Mouse (Mus musculus) c-Kit-positive CD71-positive TER-119-positive erythroid progenitor cells, embryonic 14.5 days (primary cell): Measurements from ENCODE around the gene Gm10188.

Source experiments
- DNase-seq: peaks from one replicate; pipeline ENCODE4 v3.0.0-alpha.2; 2013; ENCODE audit warnings: low spot score

Gm10188 gene

GRCm38 (mm10) chr1:132229667-132230066 lies at the start of gene Gm10188:
Gene Gm10188, minus strand, starts transcription at chr1:132229767.
- no peak for DNase-seq

DNA sequence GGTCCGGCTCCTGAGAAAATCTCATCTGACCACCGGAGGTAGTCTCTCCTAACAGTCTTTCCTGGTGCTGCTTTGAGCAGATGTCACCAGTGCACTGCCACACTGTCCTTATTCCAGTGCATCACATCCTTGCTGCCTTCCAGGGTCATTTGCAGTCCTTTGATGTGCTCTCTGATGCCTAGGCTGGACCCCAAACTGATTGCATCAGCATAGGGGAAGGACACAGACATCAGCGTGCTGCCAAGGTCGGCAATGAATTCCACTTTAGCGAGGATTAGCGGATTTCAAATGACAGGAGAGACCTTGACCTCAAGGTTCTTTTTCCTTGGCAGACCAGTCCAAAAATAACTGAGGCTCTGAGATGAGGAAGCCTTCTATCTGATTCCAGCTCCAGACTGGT lies 47.6 kb upstream of the Gm10188 start:
- DNase-seq = no peak

DNA sequence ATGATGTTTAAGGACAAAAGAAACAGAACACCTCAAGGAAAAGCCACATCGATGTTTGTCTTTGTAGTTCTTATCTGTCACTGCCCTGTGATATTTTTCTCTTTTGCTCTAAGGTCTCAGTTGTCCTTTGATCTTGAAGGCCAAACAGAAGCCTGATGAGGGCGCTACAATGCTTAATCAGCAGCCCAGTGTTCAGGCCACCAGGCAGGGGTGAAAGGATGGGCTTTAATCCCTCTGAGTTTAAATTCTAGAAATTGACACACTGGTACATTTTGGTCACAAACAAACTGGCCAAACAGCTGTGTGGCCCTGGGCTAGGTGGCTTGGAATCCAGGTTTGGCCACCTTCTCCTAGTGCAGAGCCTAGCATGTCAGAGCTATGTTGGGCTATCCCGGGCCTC lies 47.1 kb upstream of the Gm10188 start:
- no peak for DNase-seq

- no peak for DNase-seq
Measured at GRCm38 (mm10) chr1:132271237-132271636, 41.7 kb upstream of the Gm10188 start.

- no peak for DNase-seq
Measured at GRCm38 (mm10) chr1:132268418-132269060, 39.0 kb upstream of the Gm10188 start.

- no peak for DNase-seq
Measured at GRCm38 (mm10) chr1:132267959-132268358, 38.4 kb upstream of the Gm10188 start.

- no peak for DNase-seq
Measured at GRCm38 (mm10) chr1:132266791-132267557, 37.4 kb upstream of the Gm10188 start.

DNA sequence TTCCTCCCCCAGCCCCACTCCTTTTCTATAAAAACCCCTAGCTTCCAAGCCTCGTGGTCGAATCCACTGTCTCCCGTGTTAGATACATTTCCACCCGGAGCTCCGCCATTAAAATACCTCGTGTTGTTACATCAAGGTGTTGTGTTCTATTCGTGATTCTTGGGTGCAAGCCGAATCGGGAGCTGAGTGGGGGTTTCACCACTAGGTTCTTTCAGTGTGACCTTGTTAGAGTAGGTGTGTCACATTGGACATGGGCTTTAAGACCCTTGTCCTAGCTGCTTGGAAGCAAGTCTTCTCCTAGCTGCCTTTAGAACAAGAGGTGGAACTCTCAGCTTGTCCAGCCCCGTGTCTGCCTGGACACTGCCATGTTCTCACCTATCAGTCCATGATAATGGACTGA lies 36.4 kb upstream of the Gm10188 start:
- no peak for DNase-seq

- no peak for DNase-seq
Measured at GRCm38 (mm10) chr1:132265211-132265859, 35.8 kb upstream of the Gm10188 start.

DNA sequence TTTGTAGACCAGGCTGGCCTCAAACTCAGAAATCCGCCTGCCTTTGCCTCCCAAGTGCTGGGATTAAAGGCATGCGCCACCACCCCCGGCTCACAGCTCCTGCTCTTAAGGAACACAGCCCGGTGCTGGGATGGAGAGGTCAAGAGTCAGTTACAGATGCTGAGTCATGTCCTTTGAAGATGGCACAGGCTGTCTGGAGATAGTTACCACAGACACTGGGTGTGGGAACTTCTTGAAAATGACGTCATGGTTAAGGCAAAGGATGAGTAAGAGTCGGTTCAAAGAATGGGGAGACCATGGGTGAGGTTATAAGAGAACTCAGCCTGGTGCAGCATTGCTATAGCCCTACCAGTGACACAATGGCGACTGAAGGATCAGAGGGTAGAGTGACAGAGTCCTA lies 35.0 kb upstream of the Gm10188 start:
- DNase-seq = peak; percentile 73

GRCm38 (mm10) chr1:132263618-132264017 lies 34.1 kb upstream of the Gm10188 start:
- no peak for DNase-seq

GRCm38 (mm10) chr1:132261058-132261457 lies 31.5 kb upstream of the Gm10188 start:
- DNase-seq = peak; percentile 41

GRCm38 (mm10) chr1:132260331-132260730 lies 30.8 kb upstream of the Gm10188 start:
- DNase-seq = no peak

- DNase-seq = no peak
Measured at GRCm38 (mm10) chr1:132254467-132254866, 24.9 kb upstream of the Gm10188 start.

GRCm38 (mm10) chr1:132246641-132247040 lies 17.1 kb upstream of the Gm10188 start:
- no peak for DNase-seq

GRCm38 (mm10) chr1:132246137-132246536 lies 16.6 kb upstream of the Gm10188 start:
- DNase-seq = no peak

GRCm38 (mm10) chr1:132245010-132245409 lies 15.4 kb upstream of the Gm10188 start:
- DNase-seq = no peak

- DNase-seq = peak; percentile 56
Measured at GRCm38 (mm10) chr1:132237585-132238159, 8.1 kb upstream of the Gm10188 start.

GRCm38 (mm10) chr1:132234757-132235273 lies 5.2 kb upstream of the Gm10188 start:
- no peak for DNase-seq

DNA sequence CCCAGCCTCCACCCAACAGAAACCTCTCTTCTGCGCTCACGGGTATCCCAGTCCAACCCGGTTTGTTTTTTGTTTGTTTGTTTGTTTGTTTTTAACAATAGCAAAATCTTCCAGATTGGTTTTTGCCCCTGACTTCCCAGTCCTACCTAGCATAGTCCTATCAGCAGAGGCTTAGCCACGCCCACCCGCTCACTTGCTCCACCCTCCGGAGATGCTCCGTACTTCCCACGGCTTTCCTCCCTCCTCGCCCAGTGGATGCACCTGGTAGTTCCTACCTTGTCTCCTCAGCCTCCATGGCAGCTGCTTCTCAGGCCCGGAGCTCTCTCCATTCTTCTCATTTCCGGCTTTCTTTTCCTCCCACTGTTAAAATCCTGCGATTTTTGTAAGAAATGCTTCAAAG lies 4.0 kb upstream of the Gm10188 start:
- DNase-seq = peak; percentile 18

DNA sequence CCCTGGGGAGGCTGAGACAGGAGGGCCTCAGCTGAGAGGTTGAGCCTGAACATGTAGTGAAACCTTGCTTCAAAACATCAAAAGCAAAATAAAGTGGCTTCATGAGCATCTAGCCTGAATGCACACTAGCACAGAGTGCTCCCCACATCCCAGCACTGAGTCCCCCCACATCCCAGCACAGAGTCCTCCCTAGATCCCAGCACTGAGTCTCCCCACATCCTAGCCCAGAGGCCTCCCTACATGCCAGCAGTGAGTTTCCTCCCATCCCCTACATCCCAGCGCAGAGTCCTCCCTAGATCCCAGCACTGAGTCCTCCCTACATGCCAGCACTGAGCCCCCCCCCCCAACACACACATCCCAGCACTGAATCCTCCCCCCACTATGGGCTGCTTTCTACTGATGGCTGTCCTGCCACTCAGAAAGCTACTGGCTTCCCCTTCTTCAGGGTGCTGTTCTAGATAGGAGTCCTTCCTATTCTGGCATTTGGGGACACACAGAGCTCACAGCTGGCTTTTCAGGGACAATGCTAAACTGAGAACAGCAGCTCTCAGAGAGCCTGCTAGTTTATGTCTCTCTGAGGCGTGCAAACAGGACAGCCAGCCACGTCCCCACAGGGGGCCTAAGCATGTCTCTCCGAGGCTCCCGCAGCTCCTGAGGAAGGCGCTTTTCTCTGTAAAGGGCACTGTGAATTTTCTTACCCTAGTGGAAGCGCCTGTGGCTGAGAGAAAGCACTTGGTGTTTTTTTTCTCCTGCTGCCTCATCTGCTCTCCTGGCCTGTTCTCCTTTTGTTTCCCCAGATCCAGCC lies 2.1 kb upstream of the Gm10188 start:
- DNase-seq = no peak
